Mouse (Mus musculus) cerebellum, postnatal 36 days (tissue): Measurements from ENCODE around the gene Slc39a13.
"Not testable (repeated sequence)": the region's sequence is repeated elsewhere in the genome, so short reads cannot be mapped to it uniquely, and the experiment has no call there.

Experiments
- DNase-seq, 2 experiments: peaks; one replicate each; pipeline ENCODE4 v3.0.0; 2021 to 2022; ENCODE audit warnings: mixed read lengths in 2 of 2

The Slc39a13 gene

GRCm38 (mm10) chr2:91070076-91070800 is at the start of gene Slc39a13:
TSS of gene Slc39a13 (minus strand) at chr2:91070417.
- peak; percentile 94 to 95 for DNase-seq

- DNase-seq, result peak; percentile 95 to 96
These were observed 49.3 kb upstream of the Slc39a13 start for GRCm38 (mm10) chr2:91119551-91119950.

GRCm38 (mm10) chr2:91119061-91119460 is 48.8 kb upstream of the Slc39a13 start:
- DNase-seq, result peak; percentile 83

DNA sequence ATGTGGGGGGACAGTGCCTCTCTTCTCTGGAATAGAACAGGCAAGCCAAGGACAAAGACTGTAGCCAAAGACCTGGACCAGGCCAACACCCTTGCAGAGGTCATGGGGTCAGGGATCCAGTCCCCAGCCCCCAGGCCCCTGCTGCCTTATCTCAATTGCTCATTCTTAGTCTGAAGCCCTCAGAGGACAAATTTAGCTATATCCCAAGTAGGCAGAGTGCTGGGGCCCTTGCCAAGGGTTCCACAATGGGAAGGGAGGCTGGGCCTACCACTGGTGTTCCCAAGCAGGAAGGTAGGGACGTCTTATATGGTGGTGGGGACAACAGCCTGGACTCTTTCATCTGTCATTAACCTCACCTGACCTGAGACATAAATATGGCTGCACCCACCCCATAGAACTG is 48.4 kb upstream of the Slc39a13 start:
- no peak for DNase-seq

DNA sequence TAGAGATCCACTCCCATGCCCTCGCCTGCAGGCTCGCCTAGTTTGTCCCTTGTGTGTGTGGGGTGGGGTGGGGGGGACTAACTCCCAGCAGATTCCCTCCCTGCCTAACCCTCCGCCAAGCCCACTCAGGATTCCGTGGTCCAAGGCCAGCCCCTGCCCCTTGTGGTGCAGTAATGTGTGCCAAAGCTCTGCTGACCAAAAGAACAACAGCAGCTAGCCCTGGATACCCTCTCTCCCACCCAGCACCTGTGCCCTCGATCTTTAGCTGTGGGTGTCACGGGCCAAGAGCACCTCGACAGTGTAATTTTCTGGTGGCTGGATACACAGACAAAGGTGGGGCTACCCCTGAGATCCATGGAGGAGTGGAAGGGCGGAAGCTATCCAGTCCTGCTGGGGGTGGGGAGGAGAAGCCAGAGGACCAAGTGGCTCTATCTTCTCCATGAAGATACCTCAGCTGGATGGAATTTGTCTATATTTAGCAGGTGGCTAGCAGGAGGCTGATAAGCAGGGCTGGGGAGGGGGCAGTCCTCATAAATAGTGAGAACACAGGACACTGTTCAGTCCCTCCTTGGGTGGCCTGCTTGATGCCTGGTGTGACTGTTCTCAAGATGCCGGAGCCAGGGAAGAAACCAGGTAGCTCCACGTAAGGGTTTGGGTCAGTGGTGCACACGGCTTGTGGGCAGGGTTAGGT is 47.5 kb upstream of the Slc39a13 start, which contains the start of gene Mybpc3:
Gene Mybpc3 (plus strand): TSS at position 560 of the 691 bp plus-strand sequence.
- DNase-seq, result no peak

- DNase-seq, result no peak
These were observed 46.6 kb upstream of the Slc39a13 start for GRCm38 (mm10) chr2:91116842-91117241.

DNA sequence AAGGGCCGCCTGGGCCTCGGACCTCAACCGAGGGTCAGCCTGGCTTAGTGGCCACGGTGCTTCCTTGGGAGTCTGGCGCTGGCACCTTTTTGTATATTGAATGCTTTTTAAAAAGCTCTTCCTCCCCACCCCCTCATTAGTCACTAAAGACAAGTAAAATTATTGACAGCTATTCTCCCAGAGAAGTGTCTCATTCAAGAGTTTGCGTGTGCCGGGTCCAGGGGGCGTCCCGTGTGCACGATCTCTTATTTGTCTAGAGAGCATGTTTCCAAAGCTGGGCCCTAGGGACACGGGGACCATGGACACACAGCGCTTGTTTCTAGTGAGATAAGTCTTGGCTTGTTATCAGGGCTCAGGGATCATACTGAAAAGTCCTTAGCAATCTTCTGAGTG is 45.4 kb upstream of the Slc39a13 start:
- DNase-seq, result no peak

DNA sequence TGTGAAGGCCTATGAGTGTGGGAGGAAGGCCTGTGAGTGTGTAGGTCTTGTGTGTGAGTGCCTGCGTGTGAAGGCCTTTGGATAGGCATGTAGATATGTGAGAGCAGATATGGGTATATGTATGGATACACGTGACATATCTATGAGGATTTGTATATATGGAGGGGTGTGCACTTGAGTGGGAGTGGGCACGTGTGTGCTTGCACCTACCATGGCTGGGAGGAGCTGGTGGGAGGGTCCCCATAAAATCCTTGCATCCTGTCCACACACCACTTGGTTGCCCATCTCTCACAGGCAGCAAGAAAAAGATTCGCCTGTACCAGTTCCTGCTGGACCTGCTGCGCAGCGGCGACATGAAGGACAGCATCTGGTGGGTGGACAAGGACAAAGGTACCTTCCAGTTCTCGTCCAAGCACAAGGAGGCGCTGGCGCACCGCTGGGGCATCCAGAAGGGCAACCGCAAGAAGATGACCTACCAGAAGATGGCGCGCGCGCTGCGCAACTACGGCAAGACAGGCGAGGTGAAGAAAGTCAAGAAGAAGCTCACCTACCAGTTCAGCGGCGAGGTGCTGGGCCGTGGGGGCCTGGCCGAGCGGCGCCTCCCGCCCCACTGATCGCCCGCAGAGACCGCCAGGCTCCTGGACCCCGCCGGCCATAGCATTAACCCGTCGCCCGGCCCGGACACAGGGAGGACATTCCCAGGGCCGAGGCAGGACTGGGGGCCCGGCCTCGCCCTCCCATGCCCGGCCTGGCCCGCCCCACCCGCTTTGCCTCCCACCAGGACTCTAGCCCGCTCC is 44.8 kb upstream of the Slc39a13 start:
- peak; percentile 99 to 100 for DNase-seq

DNA sequence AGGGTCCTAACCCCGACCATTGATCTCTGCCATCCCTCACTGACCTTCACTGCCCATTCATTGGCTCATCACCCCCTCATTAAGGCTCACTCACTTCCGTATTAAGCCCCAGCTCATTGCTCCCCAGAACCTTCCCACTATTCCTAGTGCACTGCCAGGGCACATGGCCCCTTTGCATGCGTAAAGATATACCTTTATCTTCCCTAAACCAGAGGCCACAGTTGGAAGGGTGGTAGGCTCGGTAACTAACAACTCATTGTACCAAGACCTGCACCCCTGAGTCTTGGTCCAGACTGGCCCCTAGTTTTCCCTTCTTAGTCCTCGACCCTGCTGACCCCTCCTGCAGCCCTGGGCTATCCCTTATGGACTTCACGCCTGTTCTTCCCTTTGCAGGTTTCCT is 43.6 kb upstream of the Slc39a13 start:
- no peak for DNase-seq

GRCm38 (mm10) chr2:91113334-91113733 is 43.1 kb upstream of the Slc39a13 start:
- DNase-seq, result no peak

DNA sequence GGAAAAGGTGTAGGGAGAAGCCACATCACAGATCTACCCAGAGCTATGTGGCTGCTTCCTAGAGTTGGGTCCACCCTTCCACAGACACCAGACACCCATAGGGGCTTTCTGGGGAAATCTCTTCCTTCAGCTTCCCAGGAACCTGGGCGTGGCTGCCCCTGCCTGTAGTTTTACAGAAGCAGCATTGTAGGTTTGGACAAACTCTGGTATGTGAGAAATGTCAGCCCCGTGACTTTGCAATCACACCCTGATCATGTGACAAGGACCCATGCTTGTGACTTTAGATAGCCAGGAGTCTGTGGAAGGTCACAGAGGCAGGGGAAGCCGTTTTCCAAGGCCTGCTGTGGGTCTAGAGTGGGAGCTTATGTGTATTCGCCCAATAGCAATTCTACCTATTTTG is 42.3 kb upstream of the Slc39a13 start:
- no peak for DNase-seq

GRCm38 (mm10) chr2:91111832-91112231 is 41.6 kb upstream of the Slc39a13 start:
- DNase-seq, result not testable (repeated sequence)

DNA sequence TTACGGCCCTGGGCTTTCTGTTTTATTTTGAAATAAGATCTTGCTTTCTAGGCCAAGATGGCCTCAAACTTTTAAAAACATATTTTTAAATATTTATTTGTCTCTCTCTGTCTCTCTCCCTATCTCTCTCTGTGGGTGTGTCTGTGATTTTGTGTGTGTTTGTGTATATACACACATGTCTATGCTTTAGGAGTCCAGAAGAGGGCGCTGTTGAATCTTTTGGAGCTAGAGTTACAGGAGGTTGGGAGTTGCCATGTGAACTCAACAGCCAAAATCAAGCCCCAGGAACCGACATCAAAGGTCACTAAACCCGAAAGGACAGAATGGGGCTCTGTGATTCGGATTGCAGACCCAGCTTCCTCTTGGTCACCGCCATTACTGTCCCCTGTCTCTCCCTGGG is 40.2 kb upstream of the Slc39a13 start:
- DNase-seq, result no peak

- DNase-seq, result no peak
These were observed 39.7 kb upstream of the Slc39a13 start for GRCm38 (mm10) chr2:91109807-91110385.

- DNase-seq, result no peak
These were observed 39.0 kb upstream of the Slc39a13 start for GRCm38 (mm10) chr2:91109241-91109640.

DNA sequence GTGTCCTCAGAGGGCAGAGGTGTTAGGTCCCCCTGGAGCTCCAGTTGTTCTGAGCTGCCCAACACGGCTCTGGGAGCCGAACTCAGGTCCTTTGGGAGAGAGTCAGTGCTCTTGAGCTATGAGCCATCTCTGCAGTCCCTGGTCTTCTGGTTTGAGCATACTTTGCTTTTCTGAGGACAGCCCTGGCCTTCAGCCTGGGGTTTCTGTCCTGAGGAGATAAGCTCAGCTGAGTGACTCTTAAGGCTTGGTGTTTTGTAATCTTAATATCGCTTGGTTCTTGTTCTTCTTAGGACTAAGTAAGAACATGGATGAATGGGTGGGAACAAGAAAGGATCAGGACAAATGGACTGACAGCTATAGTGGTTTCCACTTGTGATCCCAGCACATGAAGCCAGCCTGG is 37.9 kb upstream of the Slc39a13 start:
- no peak for DNase-seq

DNA sequence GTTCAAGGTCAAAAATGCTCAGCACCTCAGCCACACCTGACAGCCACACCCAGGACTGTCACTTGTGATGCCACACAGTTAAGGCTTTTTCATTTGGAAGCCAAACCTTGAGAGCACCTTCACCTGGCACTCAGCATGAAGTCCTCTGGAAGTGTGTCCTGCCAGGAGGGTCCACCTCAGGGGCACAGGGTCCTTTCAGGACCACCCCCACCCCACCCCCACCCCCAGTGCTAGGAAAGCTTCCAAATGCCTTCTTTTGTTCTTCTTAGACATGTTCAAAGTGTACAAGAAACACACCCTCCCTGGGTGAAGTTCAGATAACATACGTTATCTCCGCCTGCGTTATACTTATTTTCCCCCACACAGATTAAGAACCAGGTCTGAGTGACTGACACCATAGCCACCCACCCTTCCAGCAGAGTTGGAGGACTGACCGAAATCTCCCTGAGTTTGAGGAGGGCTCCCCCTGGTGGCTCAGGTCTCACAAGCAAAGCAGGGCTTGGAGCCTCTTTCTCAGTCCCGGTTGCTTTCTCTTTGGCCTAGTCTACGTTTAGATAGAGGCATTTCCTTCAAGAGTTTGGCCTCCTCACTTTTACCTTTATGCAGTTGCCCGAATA is 31.0 kb upstream of the Slc39a13 start:
- DNase-seq, result peak; percentile 93 to 95

DNA sequence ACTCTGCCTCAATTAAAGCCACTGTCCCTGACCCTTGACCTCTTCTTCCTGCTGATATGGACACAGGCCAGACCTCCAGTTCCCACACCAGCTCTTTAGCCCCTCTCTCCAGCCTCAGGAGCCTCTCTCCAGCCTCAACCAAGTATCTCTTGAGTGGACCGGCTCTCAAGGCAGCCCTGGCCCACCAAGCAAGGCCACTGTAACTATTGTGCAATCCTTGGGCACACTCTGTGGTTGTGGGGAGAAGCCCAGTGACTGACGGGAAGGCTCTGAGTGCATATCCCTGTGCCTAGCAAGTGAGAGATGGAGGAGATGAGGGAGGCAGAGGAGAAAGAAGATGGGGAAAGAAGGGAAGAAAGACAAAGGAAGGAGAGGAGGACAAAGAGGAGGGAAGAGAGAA is 27.9 kb upstream of the Slc39a13 start:
- DNase-seq, result no peak

GRCm38 (mm10) chr2:91097015-91097414 is 26.8 kb upstream of the Slc39a13 start:
- DNase-seq, result no peak

GRCm38 (mm10) chr2:91096524-91096923 is 26.3 kb upstream of the Slc39a13 start:
- DNase-seq, result no peak

GRCm38 (mm10) chr2:91090827-91091226 is 20.6 kb upstream of the Slc39a13 start:
- no peak for DNase-seq

GRCm38 (mm10) chr2:91090208-91090607 is 20.0 kb upstream of the Slc39a13 start:
- DNase-seq, result no peak

GRCm38 (mm10) chr2:91088987-91089386 is 18.8 kb upstream of the Slc39a13 start:
- DNase-seq, result no peak
